Mouse (Mus musculus) neural tube, embryonic 13.5 days (tissue): ENCODE data around the gene Gm21693. TPM values are rescaled to one million over a fixed set of nuclear protein-coding genes. Genes with fewer than 3 reads are reported as not detected.
"Not testable (repeated sequence)": the region's sequence is repeated elsewhere in the genome, so short reads cannot be mapped to it uniquely, and the experiment has no call there.

Experiments
- ATAC-seq: fragments of 200-750 bp; cut with Nextera tagmentation; 2 replicates; pipeline ENCODE4 v1.8.0; 2017; ENCODE audit warnings: low read depth, mild to moderate bottlenecking, moderate TSS enrichment, moderate library complexity
- H3K27ac ChIP-seq: fragments of 300-500 bp; sonication (generic); replicated peaks from 2 replicates; pipeline ENCODE4 v1.5.1; 2015; ENCODE audit warnings: moderate library complexity, mild to moderate bottlenecking, inconsistent platforms
- H3K27me3 ChIP-seq: fragments of 300-500 bp; sonication (generic); 2 replicates; pipeline ENCODE4 v1.6.1; 2015; ENCODE audit warnings: mild to moderate bottlenecking, inconsistent platforms
- H3K36me3 ChIP-seq: fragments of 300-500 bp; sonication (generic); 2 replicates; pipeline ENCODE4 v1.6.1; 2015; ENCODE audit warnings: mild to moderate bottlenecking, inconsistent platforms
- H3K4me1 ChIP-seq: fragments of 300-500 bp; sonication (generic); replicated peaks from 2 replicates; pipeline ENCODE4 v1.6.1; 2015; ENCODE audit warnings: inconsistent platforms
- H3K4me2 ChIP-seq: fragments of 300-500 bp; sonication (generic); 2 replicates; pipeline ENCODE4 v1.6.1; 2015; ENCODE audit warnings: inconsistent platforms, mild to moderate bottlenecking, moderate library complexity
- H3K4me3 ChIP-seq: fragments of 300-500 bp; sonication (generic); 2 replicates; pipeline ENCODE4 v1.5.1; 2015; ENCODE audit warnings: mild to moderate bottlenecking, inconsistent platforms
- H3K9ac ChIP-seq: fragments of 300-500 bp; sonication (generic); 2 replicates; pipeline ENCODE4 v1.6.1; 2015; ENCODE audit warnings: moderate library complexity, mild to moderate bottlenecking, inconsistent platforms
- H3K9me3 ChIP-seq: fragments of 300-500 bp; sonication (generic); 2 replicates; pipeline ENCODE4 v1.6.1; 2016; ENCODE audit warnings: inconsistent platforms
- WGBS: fragments of 180-500 bp; shearing (Covaris S2); methylation state at CpG from one replicate; pipeline ENCODE4 v1.1.7; 2015; 5-methylcytosine and 5-hydroxymethylcytosine counted together
- polyA plus RNA-seq: library from polyadenylated mRNA; unstranded; fragments of >200 nt; fragmentation: Nextera tagmentation; extraction: Ambion mirVana; gene quantifications from 2 replicates; pipeline ENCODE4 v1.2.1, GENCODE M21; 2015

Gene Gm21693
- polyA plus RNA-seq: not detected in 2 replicates

DNA sequence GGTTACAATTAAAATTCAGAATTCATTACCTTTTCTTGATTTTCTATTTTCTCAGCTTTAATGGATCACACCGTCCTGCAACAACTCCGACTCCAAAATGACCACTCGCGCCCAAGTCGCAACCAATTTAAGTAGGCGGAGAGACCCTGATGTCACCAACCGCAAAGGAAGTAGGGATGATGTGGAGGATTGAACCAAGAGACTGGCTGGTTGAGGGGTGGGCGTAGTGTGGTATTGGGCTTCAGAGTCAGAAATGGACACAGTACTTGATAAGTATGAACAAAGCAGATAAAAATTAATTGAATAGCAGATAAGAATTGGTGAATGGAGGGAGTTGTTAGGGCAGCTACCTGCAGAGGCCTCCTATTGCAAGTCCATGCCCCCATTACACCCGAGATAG, at the start of gene Gm21693:
Gm21693 (minus strand) TSS at position 101 of the 400 bp plus-strand sequence.
- H3K36me3 ChIP-seq, ATAC-seq: not testable (repeated sequence)
- WGBS: no CpG with 5 or more reads among the region's 9 CpGs

DNA sequence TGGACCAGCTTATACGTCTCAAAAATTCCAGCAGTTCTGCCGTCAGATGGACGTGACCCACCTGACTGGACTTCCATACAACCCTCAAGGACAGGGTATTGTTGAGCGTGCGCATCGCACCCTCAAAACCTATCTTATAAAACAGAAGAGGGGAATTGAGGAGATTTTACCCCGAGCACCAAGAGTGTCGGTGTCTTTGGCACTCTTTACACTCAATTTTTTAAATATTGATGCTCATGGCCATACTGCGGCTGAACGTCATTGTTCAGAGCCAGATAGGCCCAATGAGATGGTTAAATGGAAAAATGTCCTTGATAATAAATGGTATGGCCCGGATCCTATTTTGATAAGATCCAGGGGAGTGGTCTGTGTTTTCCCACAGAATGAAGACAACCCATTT, 4.5 kb downstream of the Gm21693 start:
- not testable (repeated sequence) for H3K27me3 ChIP-seq, H3K9ac ChIP-seq, H3K4me2 ChIP-seq, H3K4me1 ChIP-seq, H3K9me3 ChIP-seq, H3K4me3 ChIP-seq, ATAC-seq, H3K36me3 ChIP-seq, H3K27ac ChIP-seq
- WGBS: no CpG with 5 or more reads among the region's 11 CpGs

More for the DNA sequence above, at the start of gene Gm21693:
- H3K27me3 ChIP-seq, H3K9me3 ChIP-seq, H3K27ac ChIP-seq, H3K4me1 ChIP-seq, H3K4me2 ChIP-seq, H3K9ac ChIP-seq, H3K4me3 ChIP-seq: not testable (repeated sequence)

DNA sequence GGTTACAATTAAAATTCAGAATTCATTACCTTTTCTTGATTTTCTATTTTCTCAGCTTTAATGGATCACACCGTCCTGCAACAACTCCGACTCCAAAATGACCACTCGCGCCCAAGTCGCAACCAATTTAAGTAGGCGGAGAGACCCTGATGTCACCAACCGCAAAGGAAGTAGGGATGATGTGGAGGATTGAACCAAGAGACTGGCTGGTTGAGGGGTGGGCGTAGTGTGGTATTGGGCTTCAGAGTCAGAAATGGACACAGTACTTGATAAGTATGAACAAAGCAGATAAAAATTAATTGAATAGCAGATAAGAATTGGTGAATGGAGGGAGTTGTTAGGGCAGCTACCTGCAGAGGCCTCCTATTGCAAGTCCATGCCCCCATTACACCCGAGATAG, 38.8 kb downstream of the Gm21693 start, which contains the start of gene Gm21677:
Gm21677 (minus strand) TSS at position 101 of the 400 bp plus-strand sequence.
- WGBS: no CpG with 5 or more reads among the region's 9 CpGs
- H3K4me2 ChIP-seq: not testable (repeated sequence)

More for the DNA sequence above, 38.8 kb downstream of the Gm21693 start, which contains the start of gene Gm21677:
- H3K27me3 ChIP-seq, H3K9ac ChIP-seq, H3K27ac ChIP-seq, H3K36me3 ChIP-seq, H3K4me3 ChIP-seq, ATAC-seq, H3K4me1 ChIP-seq, H3K9me3 ChIP-seq: not testable (repeated sequence)

Other genes starting within 250 kb of the Gm21693 start
- not detected in 2 replicates for gene Gm21677, start 38.9 kb downstream of the Gm21693 start, polyA plus RNA-seq
- not detected in 2 replicates for gene Gm21704, start 64.8 kb upstream of the Gm21693 start, polyA plus RNA-seq
- not detected in 2 replicates for gene Gm21708, start 64.8 kb upstream of the Gm21693 start, polyA plus RNA-seq